Mouse (Mus musculus): ENCODE measurements around the gene Wapl. TPM values are rescaled to one million over a fixed set of nuclear protein-coding genes. Genes with fewer than 3 reads are reported as not detected.
A peak's percentile ranks its signal among the peaks of the same experiment; 100 is the strongest.

Wapl gene
- polyA plus RNA-seq, 1 experiment from 2014 or later = 18.0 TPM

GRCm38 (mm10) chr14:34674932-34675331, 1.2 kb downstream of the Wapl start:
- 9% methylated on average over 9 of the region's 9 CpGs for WGBS (ENCODE audit: insufficient replicate concordance)

GRCm38 (mm10) chr14:34675347-34675865, 1.7 kb downstream of the Wapl start:
- Histone ChIP-seq H3K4me3 (ENCODE audit: low read depth, low read length) (peak overlapping the region; percentile 62), H3K9ac (ENCODE audit: low read depth, low read length) (peak overlapping the region; percentile 58), H3K36me3 (ENCODE audit: control insufficient read depth, insufficient read depth) (peaks cover 9% of the 10 kb centered on the region), H3K4me1 (ENCODE audit: control insufficient read depth, low read depth, low read length) (peaks cover 16% of the 10 kb centered on the region), H3K4me2 (ENCODE audit: low read depth, low read length) (peak overlapping the region; percentile 61), H3K27me3 (ENCODE audit: control insufficient read depth, insufficient read depth, low read depth, low read length) (no peaks in the 10 kb centered on the region), H3K27ac (ENCODE audit: low read length) (peak overlapping the region; percentile 53; the same call in 1 of the 2 replicates), H3K9me3 (replicated peaks; ENCODE audit: control insufficient read depth, low read length) (no peaks in the 10 kb centered on the region)
- no peak for ATAC-seq (ENCODE audit: low read depth)
- 44% methylated on average over 5 of the region's 5 CpGs for WGBS (ENCODE audit: insufficient replicate concordance)

More at GRCm38 (mm10) chr14:34674932-34675331, 1.2 kb downstream of the Wapl start:
- Histone ChIP-seq H3K4me2 (ENCODE audit: low read depth, low read length) (peak overlapping the region; percentile 65), H3K4me3 (ENCODE audit: low read depth, low read length) (peak overlapping the region; percentile 99), H3K36me3 (ENCODE audit: control insufficient read depth, insufficient read depth) (peaks cover 9% of the 10 kb centered on the region), H3K4me1 (ENCODE audit: control insufficient read depth, low read depth, low read length) (peaks cover 16% of the 10 kb centered on the region), H3K9ac (ENCODE audit: low read depth, low read length) (peak overlapping the region; percentile 100), H3K9me3 (replicated peaks; ENCODE audit: control insufficient read depth, low read length) (no peaks in the 10 kb centered on the region), H3K27ac (ENCODE audit: low read length) (peak overlapping the region; percentile 97), H3K27me3 (ENCODE audit: control insufficient read depth, insufficient read depth, low read depth, low read length) (no peaks in the 10 kb centered on the region)
- no peak for ATAC-seq (ENCODE audit: low read depth)

GRCm38 (mm10) chr14:34680815-34681214, 7.1 kb downstream of the Wapl start:
- peaks cover 16% of the 10 kb centered on the region for H3K4me1 ChIP-seq (ENCODE audit: control insufficient read depth, low read depth, low read length)
- no peak for ATAC-seq (ENCODE audit: low read depth)

GRCm38 (mm10) chr14:34684989-34685388, 11.3 kb downstream of the Wapl start:
- H3K9me3 ChIP-seq (replicated peaks; ENCODE audit: control insufficient read depth, low read length) = no peaks in the 10 kb centered on the region
- H3K27ac ChIP-seq (ENCODE audit: low read length) = no peak overlapping the region
- no peak overlapping the region for H3K4me2 ChIP-seq (ENCODE audit: low read depth, low read length)
- H3K4me3 ChIP-seq (ENCODE audit: low read depth, low read length) = no peak overlapping the region
- no peak overlapping the region for H3K9ac ChIP-seq (ENCODE audit: low read depth, low read length)
- H3K27me3 ChIP-seq (ENCODE audit: control insufficient read depth, insufficient read depth, low read depth, low read length) = no peaks in the 10 kb centered on the region
- peak; percentile 47; the same call in 1 of the 2 replicates for ATAC-seq (ENCODE audit: low read depth)
- peaks cover 16% of the 10 kb centered on the region for H3K4me1 ChIP-seq (ENCODE audit: control insufficient read depth, low read depth, low read length)
- H3K36me3 ChIP-seq (ENCODE audit: control insufficient read depth, insufficient read depth) = peaks cover 23% of the 10 kb centered on the region

More at GRCm38 (mm10) chr14:34680815-34681214, 7.1 kb downstream of the Wapl start:
- WGBS (ENCODE audit: insufficient replicate concordance) = 81% methylated on average over 2 of the region's 2 CpGs
- Histone ChIP-seq H3K27me3 (ENCODE audit: control insufficient read depth, insufficient read depth, low read depth, low read length) (no peaks in the 10 kb centered on the region), H3K27ac (ENCODE audit: low read length) (no peak overlapping the region), H3K4me2 (ENCODE audit: low read depth, low read length) (no peak overlapping the region), H3K9ac (ENCODE audit: low read depth, low read length) (no peak overlapping the region), H3K4me3 (ENCODE audit: low read depth, low read length) (no peak overlapping the region), H3K36me3 (ENCODE audit: control insufficient read depth, insufficient read depth) (peaks cover 23% of the 10 kb centered on the region), H3K9me3 (replicated peaks; ENCODE audit: control insufficient read depth, low read length) (no peaks in the 10 kb centered on the region)

GRCm38 (mm10) chr14:34693970-34694369, 20.2 kb downstream of the Wapl start:
- peaks cover 42% of the 10 kb centered on the region for H3K36me3 ChIP-seq (ENCODE audit: control insufficient read depth, insufficient read depth)
- WGBS (ENCODE audit: insufficient replicate concordance) = 97% methylated on average over 4 of the region's 4 CpGs
- no peak overlapping the region for H3K9ac ChIP-seq (ENCODE audit: low read depth, low read length)
- no peak overlapping the region for H3K27ac ChIP-seq (ENCODE audit: low read length)
- no peak overlapping the region for H3K4me3 ChIP-seq (ENCODE audit: low read depth, low read length)
- no peak for ATAC-seq (ENCODE audit: low read depth)
- H3K9me3 ChIP-seq (replicated peaks; ENCODE audit: control insufficient read depth, low read length) = no peaks in the 10 kb centered on the region
- no peaks in the 10 kb centered on the region for H3K4me1 ChIP-seq (ENCODE audit: control insufficient read depth, low read depth, low read length)
- no peak overlapping the region for H3K4me2 ChIP-seq (ENCODE audit: low read depth, low read length)
- no peaks in the 10 kb centered on the region for H3K27me3 ChIP-seq (ENCODE audit: control insufficient read depth, insufficient read depth, low read depth, low read length)

DNA sequence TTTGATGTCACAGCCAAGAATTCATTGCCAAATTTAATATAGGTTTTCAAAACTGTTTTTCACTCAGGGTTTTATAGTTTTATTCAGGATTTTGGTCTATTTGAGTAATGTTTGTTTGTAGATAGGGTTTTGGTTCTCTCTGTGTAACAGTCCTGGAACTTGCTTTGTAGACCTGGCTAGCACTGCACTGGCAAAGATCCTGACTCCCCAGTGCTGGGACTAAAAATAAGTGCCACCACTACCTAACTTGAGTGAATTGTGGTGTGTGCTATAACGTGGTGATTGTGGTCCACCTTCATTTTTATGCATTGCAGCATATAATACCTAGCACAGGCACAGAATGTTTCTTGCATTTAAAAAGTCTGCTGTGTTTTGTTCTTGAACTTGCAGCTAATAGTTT, 23.6 kb downstream of the Wapl start:
- Histone ChIP-seq H3K4me2 (ENCODE audit: low read depth, low read length) (no peak overlapping the region), H3K9ac (ENCODE audit: low read depth, low read length) (no peak overlapping the region), H3K27ac (ENCODE audit: low read length) (no peak overlapping the region), H3K4me3 (ENCODE audit: low read depth, low read length) (no peak overlapping the region), H3K4me1 (ENCODE audit: control insufficient read depth, low read depth, low read length) (no peaks in the 10 kb centered on the region), H3K36me3 (ENCODE audit: control insufficient read depth, insufficient read depth) (peaks cover 31% of the 10 kb centered on the region), H3K9me3 (replicated peaks; ENCODE audit: control insufficient read depth, low read length) (no peaks in the 10 kb centered on the region), H3K27me3 (ENCODE audit: control insufficient read depth, insufficient read depth, low read depth, low read length) (no peaks in the 10 kb centered on the region)
- 74% methylated on average over 1 of the region's 1 CpGs for WGBS (ENCODE audit: insufficient replicate concordance)
- no peak for ATAC-seq (ENCODE audit: low read depth)

DNA sequence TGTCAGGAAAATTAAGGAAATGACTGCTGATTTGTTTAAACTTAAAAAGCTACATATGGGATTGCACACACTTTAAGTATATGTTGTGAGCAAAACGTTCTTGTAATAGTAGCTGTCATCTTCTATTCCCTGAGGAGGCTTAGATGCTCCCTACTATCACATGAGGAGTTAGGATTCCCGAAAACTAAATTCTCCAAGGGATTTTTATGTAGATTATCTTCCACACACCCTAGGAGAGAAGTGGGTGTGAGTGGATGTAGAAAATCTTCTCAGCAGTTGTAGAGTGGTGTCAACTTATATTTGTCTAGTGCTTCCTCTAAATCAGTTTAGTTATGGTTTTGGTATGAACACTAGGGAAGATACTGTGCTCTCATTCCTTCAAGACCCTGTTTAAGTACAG, 36.5 kb downstream of the Wapl start:
- Histone ChIP-seq H3K9ac (ENCODE audit: low read depth, low read length) (no peak overlapping the region), H3K27me3 (ENCODE audit: control insufficient read depth, insufficient read depth, low read depth, low read length) (no peaks in the 10 kb centered on the region), H3K9me3 (replicated peaks; ENCODE audit: control insufficient read depth, low read length) (no peaks in the 10 kb centered on the region), H3K4me1 (ENCODE audit: control insufficient read depth, low read depth, low read length) (no peaks in the 10 kb centered on the region; the same call in 1 of the 2 replicates), H3K27ac (ENCODE audit: low read length) (no peak overlapping the region), H3K36me3 (ENCODE audit: control insufficient read depth, insufficient read depth) (peaks cover 6% of the 10 kb centered on the region), H3K4me2 (ENCODE audit: low read depth, low read length) (no peak overlapping the region), H3K4me3 (ENCODE audit: low read depth, low read length) (no peak overlapping the region)
- no peak for ATAC-seq (ENCODE audit: low read depth)
- 83% methylated on average over 2 of the region's 2 CpGs for WGBS (ENCODE audit: insufficient replicate concordance)

- H3K27ac ChIP-seq (ENCODE audit: low read length) = no peak overlapping the region
- 86% methylated on average over 3 of the region's 3 CpGs for WGBS (ENCODE audit: insufficient replicate concordance)
- H3K4me3 ChIP-seq (ENCODE audit: low read depth, low read length) = no peak overlapping the region
- no peak overlapping the region for H3K9ac ChIP-seq (ENCODE audit: low read depth, low read length)
- H3K27me3 ChIP-seq (ENCODE audit: control insufficient read depth, insufficient read depth, low read depth, low read length) = no peaks in the 10 kb centered on the region
- no peak overlapping the region for H3K4me2 ChIP-seq (ENCODE audit: low read depth, low read length)
- peaks cover under 1% of the 10 kb centered on the region; the same call in 1 of the 2 replicates for H3K4me1 ChIP-seq (ENCODE audit: control insufficient read depth, low read depth, low read length)
- peaks cover 6% of the 10 kb centered on the region for H3K36me3 ChIP-seq (ENCODE audit: control insufficient read depth, insufficient read depth)
- ATAC-seq (ENCODE audit: low read depth) = no peak
- H3K9me3 ChIP-seq (replicated peaks; ENCODE audit: control insufficient read depth, low read length) = no peaks in the 10 kb centered on the region
Measured at GRCm38 (mm10) chr14:34712027-34712426, 38.3 kb downstream of the Wapl start.

DNA sequence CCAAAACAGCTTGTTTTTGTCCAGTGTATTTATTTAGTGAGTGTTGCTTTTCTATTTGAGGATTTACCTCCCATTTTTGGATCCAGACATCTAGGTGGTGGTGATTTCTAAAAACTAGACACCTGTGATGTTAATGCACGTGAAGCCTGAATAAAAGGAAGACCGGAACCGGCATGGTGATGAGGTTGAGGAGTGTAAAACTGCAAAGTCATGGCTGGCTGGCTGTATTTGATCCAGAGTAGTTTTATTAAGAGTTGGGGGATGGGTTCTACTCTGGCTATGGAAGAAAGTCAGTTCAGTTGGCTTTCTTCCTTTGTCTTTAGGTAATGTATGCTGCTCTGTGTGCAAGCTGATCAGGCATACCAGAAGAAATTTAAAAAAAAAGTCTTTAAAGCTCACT, 39.1 kb downstream of the Wapl start:
- 55% methylated on average over 3 of the region's 3 CpGs for WGBS (ENCODE audit: insufficient replicate concordance)
- Histone ChIP-seq H3K36me3 (ENCODE audit: control insufficient read depth, insufficient read depth) (peaks cover 6% of the 10 kb centered on the region), H3K4me2 (ENCODE audit: low read depth, low read length) (no peak overlapping the region), H3K27me3 (ENCODE audit: control insufficient read depth, insufficient read depth, low read depth, low read length) (no peaks in the 10 kb centered on the region), H3K27ac (ENCODE audit: low read length) (no peak overlapping the region), H3K4me1 (ENCODE audit: control insufficient read depth, low read depth, low read length) (peaks cover 5% of the 10 kb centered on the region), H3K9me3 (replicated peaks; ENCODE audit: control insufficient read depth, low read length) (no peaks in the 10 kb centered on the region), H3K9ac (ENCODE audit: low read depth, low read length) (no peak overlapping the region), H3K4me3 (ENCODE audit: low read depth, low read length) (no peak overlapping the region)
- ATAC-seq (ENCODE audit: low read depth) = no peak

All from liver, embryonic 16.5 days (tissue).